Mouse (Mus musculus): Measurements from ENCODE around the gene Zfp846. TPM values are rescaled to one million over a fixed set of nuclear protein-coding genes. Genes with fewer than 3 reads are reported as not detected.
"Not testable (repeated sequence)": the region's sequence is repeated elsewhere in the genome, so short reads cannot be mapped to it uniquely, and the experiment has no call there.

The Zfp846 gene
- total and polyA plus RNA-seq, 2 experiments, result 1.5 to 2.7 TPM

GRCm38 (mm10) chr9:20545151-20545550 lies 35.9 kb upstream of the Zfp846 start:
- Histone ChIP-seq H3K9ac (ENCODE audit: low read depth, low read length) (no peak overlapping the region; the same call in 1 of the 2 replicates), H3K79me2 (ENCODE audit: control insufficient read depth, insufficient read depth, low read length) (no peaks in the 10 kb centered on the region), H3K36me3 (ENCODE audit: control insufficient read depth, insufficient read depth, low read length) (no peaks in the 10 kb centered on the region), H3K27me3 (ENCODE audit: control insufficient read depth, insufficient read depth, low read length) (no peaks in the 10 kb centered on the region), H3K4me1 (ENCODE audit: control insufficient read depth, insufficient read depth, low read length) (no peaks in the 10 kb centered on the region; the same call in 1 of the 2 replicates), H3K4me3 (ENCODE audit: insufficient read depth, low read depth, low read length) (peak overlapping the region; percentile 57), H3K27ac (replicated peaks; ENCODE audit: insufficient read depth, low read depth, low read length) (peak overlapping the region; percentile 73)
- WGBS, result 10% methylated on average over 8 of the region's 8 CpGs
- peak; percentile 65 for TF ChIP-seq CTCF (IDR thresholded peaks at IDR 0.05; ENCODE audit: low read depth, low read length)
- no peak for TF ChIP-seq POLR2A (IDR thresholded peaks at IDR 0.05; ENCODE audit: extremely low read depth, insufficient read depth, low read length)
- peak; percentile 81 for DNase-seq (ENCODE audit: extremely low read depth, low read depth, low spot score)

GRCm38 (mm10) chr9:20551781-20552275 lies 29.3 kb upstream of the Zfp846 start:
- TF ChIP-seq POLR2A (IDR thresholded peaks at IDR 0.05; ENCODE audit: extremely low read depth, insufficient read depth, low read length) (no peak), CTCF (IDR thresholded peaks at IDR 0.05; ENCODE audit: low read depth, low read length) (no peak)
- Histone ChIP-seq H3K9ac (ENCODE audit: low read depth, low read length) (no peak overlapping the region), H3K27ac (replicated peaks; ENCODE audit: insufficient read depth, low read depth, low read length) (no peak overlapping the region), H3K4me1 (ENCODE audit: control insufficient read depth, insufficient read depth, low read length) (no peaks in the 10 kb centered on the region), H3K27me3 (ENCODE audit: control insufficient read depth, insufficient read depth, low read length) (no peaks in the 10 kb centered on the region), H3K36me3 (ENCODE audit: control insufficient read depth, insufficient read depth, low read length) (no peaks in the 10 kb centered on the region), H3K4me3 (ENCODE audit: insufficient read depth, low read depth, low read length) (no peak overlapping the region), H3K79me2 (ENCODE audit: control insufficient read depth, insufficient read depth, low read length) (no peaks in the 10 kb centered on the region)
- WGBS, result 61% methylated on average over 5 of the region's 5 CpGs
- no peak for DNase-seq (ENCODE audit: extremely low read depth, low read depth, low spot score)

- TF ChIP-seq POLR2A (IDR thresholded peaks at IDR 0.05; ENCODE audit: extremely low read depth, insufficient read depth, low read length) (no peak), CTCF (IDR thresholded peaks at IDR 0.05; ENCODE audit: low read depth, low read length) (no peak)
- WGBS, result 81% methylated on average over 1 of the region's 1 CpGs
- Histone ChIP-seq H3K27me3 (ENCODE audit: control insufficient read depth, insufficient read depth, low read length) (no peaks in the 10 kb centered on the region), H3K79me2 (ENCODE audit: control insufficient read depth, insufficient read depth, low read length) (no peaks in the 10 kb centered on the region), H3K9ac (ENCODE audit: low read depth, low read length) (no peak overlapping the region), H3K36me3 (ENCODE audit: control insufficient read depth, insufficient read depth, low read length) (no peaks in the 10 kb centered on the region), H3K4me1 (ENCODE audit: control insufficient read depth, insufficient read depth, low read length) (no peaks in the 10 kb centered on the region), H3K27ac (replicated peaks; ENCODE audit: insufficient read depth, low read depth, low read length) (no peak overlapping the region), H3K4me3 (ENCODE audit: insufficient read depth, low read depth, low read length) (no peak overlapping the region)
- no peak for DNase-seq (ENCODE audit: extremely low read depth, low read depth, low spot score)
Measured at GRCm38 (mm10) chr9:20552698-20553097, 28.4 kb upstream of the Zfp846 start.

GRCm38 (mm10) chr9:20562177-20562576 lies 18.9 kb upstream of the Zfp846 start:
- H3K36me3 ChIP-seq (ENCODE audit: control insufficient read depth, insufficient read depth, low read length), result no peaks in the 10 kb centered on the region
- DNase-seq (ENCODE audit: extremely low read depth, low read depth, low spot score), result no peak
- H3K4me3 ChIP-seq (ENCODE audit: insufficient read depth, low read depth, low read length), result no peak overlapping the region
- H3K4me1 ChIP-seq (ENCODE audit: control insufficient read depth, insufficient read depth, low read length), result no peaks in the 10 kb centered on the region
- no peaks in the 10 kb centered on the region for H3K27me3 ChIP-seq (ENCODE audit: control insufficient read depth, insufficient read depth, low read length)
- WGBS, result 88% methylated on average over 5 of the region's 5 CpGs
- TF ChIP-seq POLR2A (IDR thresholded peaks at IDR 0.05; ENCODE audit: extremely low read depth, insufficient read depth, low read length) (no peak), CTCF (IDR thresholded peaks at IDR 0.05; ENCODE audit: low read depth, low read length) (no peak)
- no peak overlapping the region for H3K27ac ChIP-seq (replicated peaks; ENCODE audit: insufficient read depth, low read depth, low read length)
- no peak overlapping the region for H3K9ac ChIP-seq (ENCODE audit: low read depth, low read length)
- no peaks in the 10 kb centered on the region for H3K79me2 ChIP-seq (ENCODE audit: control insufficient read depth, insufficient read depth, low read length)

GRCm38 (mm10) chr9:20565326-20566030 lies 15.6 kb upstream of the Zfp846 start:
- H3K9ac ChIP-seq (ENCODE audit: low read depth, low read length); H3K79me2 ChIP-seq (ENCODE audit: control insufficient read depth, insufficient read depth, low read length); H3K4me3 ChIP-seq (ENCODE audit: insufficient read depth, low read depth, low read length); H3K4me1 ChIP-seq (ENCODE audit: control insufficient read depth, insufficient read depth, low read length); H3K36me3 ChIP-seq (ENCODE audit: control insufficient read depth, insufficient read depth, low read length); DNase-seq (ENCODE audit: extremely low read depth, low read depth, low spot score); H3K27ac ChIP-seq (replicated peaks; ENCODE audit: insufficient read depth, low read depth, low read length); H3K27me3 ChIP-seq (ENCODE audit: control insufficient read depth, insufficient read depth, low read length): not testable (repeated sequence)
- 77% methylated on average over 3 of the region's 3 CpGs for WGBS

GRCm38 (mm10) chr9:20571060-20571459 lies 10.0 kb upstream of the Zfp846 start:
- no peak overlapping the region for H3K4me3 ChIP-seq (ENCODE audit: insufficient read depth, low read depth, low read length)

More at GRCm38 (mm10) chr9:20571060-20571459, 10.0 kb upstream of the Zfp846 start:
- Histone ChIP-seq H3K4me1 (ENCODE audit: control insufficient read depth, insufficient read depth, low read length) (no peaks in the 10 kb centered on the region), H3K36me3 (ENCODE audit: control insufficient read depth, insufficient read depth, low read length) (no peaks in the 10 kb centered on the region), H3K9ac (ENCODE audit: low read depth, low read length) (no peak overlapping the region), H3K79me2 (ENCODE audit: control insufficient read depth, insufficient read depth, low read length) (no peaks in the 10 kb centered on the region), H3K27me3 (ENCODE audit: control insufficient read depth, insufficient read depth, low read length) (no peaks in the 10 kb centered on the region), H3K27ac (replicated peaks; ENCODE audit: insufficient read depth, low read depth, low read length) (no peak overlapping the region)
- DNase-seq (ENCODE audit: extremely low read depth, low read depth, low spot score), result no peak
- no peak for TF ChIP-seq POLR2A (IDR thresholded peaks at IDR 0.05; ENCODE audit: extremely low read depth, insufficient read depth, low read length)
- no peak for TF ChIP-seq CTCF (IDR thresholded peaks at IDR 0.05; ENCODE audit: low read depth, low read length)
